Mouse (Mus musculus) embryonic stem cell, embryonic (primary cell): ENCODE results near the gene Olfr1395.
"Not testable (repeated sequence)": the region's sequence is repeated elsewhere in the genome, so short reads cannot be mapped to it uniquely, and the experiment has no call there.

Experiments used
- CTCF ChIA-PET, 4 experiments: fragments of 300-600 bp in 2 of 4; fragments of 350-600 bp in 2 of 4; sonication (Branson Sonifier 250); formaldehyde crosslinking; loops; one replicate each; lab custom pipeline; 2022; ENCODE audit warnings: inconsistent platforms in 2 of 4; lab: Charles Lee
- POLR2A ChIA-PET, 4 experiments: fragments of 300-600 bp in 2 of 4; fragments of 350-600 bp in 2 of 4; sonication (Branson Sonifier 250); formaldehyde crosslinking; loops; one replicate each; lab custom pipeline; 2022; ENCODE audit warnings: antibody characterized with exemption in 4 of 4, inconsistent platforms in 1 of 4; lab: Charles Lee

The Olfr1395 gene

DNA sequence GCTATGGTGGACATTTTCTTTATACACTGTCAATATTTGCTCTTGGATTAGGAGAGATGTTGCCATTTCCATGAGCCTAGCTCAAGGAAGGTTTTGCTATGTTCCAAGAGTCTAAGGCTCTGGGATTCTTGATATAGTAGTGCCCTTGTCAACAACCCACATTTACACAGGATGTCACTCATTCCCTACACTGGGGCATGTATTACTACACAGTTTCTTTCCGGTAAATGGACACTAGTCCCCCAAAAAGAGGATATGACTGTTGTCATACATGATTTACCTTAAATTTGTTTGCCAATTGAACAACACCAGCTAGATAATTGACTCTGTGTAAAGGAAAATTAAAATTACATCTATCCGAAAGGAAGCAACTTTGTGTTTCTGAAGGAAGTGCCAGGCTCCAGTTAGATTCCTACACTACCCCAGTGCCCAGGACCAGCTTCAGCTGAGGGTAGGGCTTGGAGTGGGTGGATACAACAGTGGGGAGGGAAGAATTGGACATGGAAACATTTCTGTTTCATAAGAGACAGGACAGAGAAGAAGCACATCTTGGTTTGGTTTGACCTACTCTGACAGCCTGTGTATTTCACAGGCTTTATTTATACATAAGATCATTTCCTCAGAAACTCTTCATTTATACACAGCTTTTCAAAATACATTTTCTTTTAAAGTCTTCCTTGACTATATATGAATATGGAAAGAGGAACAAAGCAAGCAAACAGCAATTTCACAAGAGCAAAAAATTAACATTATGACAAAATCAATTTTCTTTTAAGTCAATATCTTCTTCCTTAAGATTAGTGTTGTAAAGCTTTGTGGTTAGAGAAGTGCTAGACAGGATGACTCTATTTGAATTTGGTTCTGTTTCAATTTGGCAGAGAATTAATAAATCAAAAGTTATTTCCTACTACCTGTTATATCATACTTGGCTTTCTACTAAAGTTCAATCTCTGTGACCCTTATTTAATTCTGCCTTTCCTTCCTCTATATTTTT, 15.0 kb downstream of the Olfr1395 start:
- POLR2A ChIA-PET = interaction anchor here in 1 of 4 experiments (0.8 kb wide), 1 partner anchor 46 kb away, joined by 3 read pairs; the partner anchor contains the start of gene Zfp62
- CTCF ChIA-PET = interaction anchor here in 3 of 4 experiments (0.6 kb wide), 3 partner anchors 8 to 1499 kb away, joined by 3 to 4 read pairs (median 3); no protein-coding TSS in a partner anchor

GRCm38 (mm10) chr11:49168839-49169611, 27.0 kb downstream of the Olfr1395 start:
- CTCF ChIA-PET = interaction anchor here in 2 of 4 experiments (0.5 to 0.7 kb wide), 3 partner anchors 13 to 406 kb away, joined by 3 read pairs; no protein-coding TSS in a partner anchor
- POLR2A ChIA-PET = interaction anchor here in 1 of 4 experiments (0.6 kb wide), 1 partner anchor 56 kb away, joined by 7 read pairs; no protein-coding TSS in a partner anchor

- CTCF ChIA-PET = no interaction called here
- POLR2A ChIA-PET = interaction anchor here in 1 of 4 experiments (1.1 kb wide), 1 partner anchor 8 kb away, joined by 3 read pairs; no protein-coding TSS in a partner anchor
These were observed 28.5 kb downstream of the Olfr1395 start for GRCm38 (mm10) chr11:49170576-49170975.

DNA sequence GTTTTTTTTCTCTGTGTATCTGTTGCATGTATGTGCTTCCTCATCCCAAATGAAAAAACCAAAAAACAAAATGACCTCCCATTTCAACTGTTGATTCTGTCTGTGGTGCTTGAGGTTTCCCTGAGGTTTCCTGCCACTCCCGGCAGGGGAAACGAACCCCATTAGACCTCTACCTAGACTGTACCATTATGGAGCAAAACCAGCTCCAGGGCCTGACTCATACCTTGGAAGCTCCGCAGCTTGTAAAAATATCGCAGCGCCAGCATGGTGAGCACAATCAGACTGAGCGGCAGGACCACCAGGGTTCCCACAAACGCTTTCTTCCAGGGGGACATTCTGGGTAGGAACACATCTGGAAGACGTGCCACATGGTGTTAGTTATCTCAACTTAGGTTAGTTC, 33.3 kb downstream of the Olfr1395 start:
- ChIA-PET POLR2A (interaction anchor here in 2 of 4 experiments (1.2 to 1.9 kb wide), 2 partner anchors 8 to 9 kb away, joined by 3 to 4 read pairs; no protein-coding TSS in a partner anchor), CTCF (no interaction called here)

- CTCF ChIA-PET, POLR2A ChIA-PET: not testable (repeated sequence)
These were observed 34.1 kb downstream of the Olfr1395 start for GRCm38 (mm10) chr11:49176047-49176779.

DNA sequence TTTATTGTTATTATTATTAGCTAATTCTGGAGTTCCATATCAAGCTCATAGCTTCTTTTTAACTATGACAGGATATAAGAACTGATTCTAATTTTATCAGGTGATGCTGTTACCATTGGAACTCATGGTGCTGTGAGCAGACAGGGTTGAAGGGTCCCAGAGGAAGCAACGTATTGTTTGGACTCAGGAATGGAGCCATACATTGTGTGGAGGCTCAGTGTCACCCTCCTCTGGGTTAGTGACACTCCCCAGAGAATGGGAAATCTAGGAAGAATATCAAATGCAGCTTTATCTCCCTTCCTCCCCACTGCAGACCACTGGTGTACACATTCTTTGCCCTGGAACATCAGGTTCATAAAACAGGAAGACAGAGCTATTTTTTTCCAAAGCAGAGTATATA, 41.1 kb downstream of the Olfr1395 start:
- ChIA-PET POLR2A (interaction anchor here in 1 of 4 experiments (0.8 kb wide), 1 partner anchor 9 kb away, joined by 4 read pairs; no protein-coding TSS in a partner anchor), CTCF (no interaction called here)

DNA sequence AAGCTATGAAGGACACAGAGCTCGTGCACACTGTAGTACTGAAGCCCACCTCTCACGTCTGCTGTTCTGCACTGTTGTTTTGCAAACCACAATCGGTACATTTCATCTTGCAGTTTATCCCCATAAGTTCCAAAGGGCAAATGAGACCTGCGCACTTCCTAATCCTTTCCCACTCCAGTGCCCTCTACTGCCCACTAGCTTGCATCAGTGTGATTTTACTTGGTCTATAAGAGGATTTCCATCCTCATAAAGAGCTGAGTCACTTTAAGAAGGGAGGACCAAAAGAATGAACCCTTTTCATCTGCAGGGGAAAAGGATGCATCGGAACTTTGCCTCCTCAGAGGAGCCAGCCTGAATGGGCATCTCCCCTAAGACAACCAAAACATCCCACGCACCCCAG, 44.4 kb downstream of the Olfr1395 start:
- POLR2A ChIA-PET = interaction anchor here in 2 of 4 experiments (2.4 to 2.7 kb wide), 2 partner anchors 16 kb away, joined by 11 to 12 read pairs; partner anchors contain the start of gene Zfp62 (in 2 of the 2)
- CTCF ChIA-PET = interaction anchor here in 1 of 4 experiments (1.4 kb wide), 1 partner anchor 85 kb away, joined by 6 read pairs; no protein-coding TSS in a partner anchor

DNA sequence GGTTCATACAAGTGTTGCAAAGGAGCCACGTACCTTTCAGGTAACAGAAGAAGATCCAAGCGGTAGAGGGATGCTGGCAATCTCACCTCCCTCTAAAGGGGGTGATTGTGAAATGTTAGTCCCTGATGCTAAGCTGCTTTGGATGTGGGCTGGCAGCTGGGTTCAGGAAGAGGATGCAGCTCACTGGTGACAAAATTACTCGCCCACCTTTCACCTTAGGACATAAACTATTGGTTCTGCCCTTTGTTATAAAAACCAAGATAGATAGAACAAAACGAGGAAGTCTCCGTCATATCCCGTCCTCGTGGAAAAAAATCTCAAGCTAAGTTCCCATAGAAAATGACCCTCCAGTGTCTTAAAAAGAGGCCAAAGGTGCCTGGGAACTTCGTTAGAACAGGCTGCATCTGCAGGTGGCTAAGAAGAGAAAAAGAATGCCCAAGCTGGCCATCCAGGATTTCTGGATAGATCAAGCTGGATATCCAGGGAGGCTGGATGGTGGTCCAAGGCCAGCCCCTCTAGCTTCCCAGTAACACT, 44.9 kb downstream of the Olfr1395 start, which contains the start of gene Btnl9:
Gene Btnl9 (minus strand): TSS at position 205 of the 534 bp plus-strand sequence.
- ChIA-PET POLR2A (interaction anchor here in 2 of 4 experiments (2.4 to 2.7 kb wide), 2 partner anchors 16 kb away, joined by 11 to 12 read pairs; partner anchors contain the start of gene Zfp62 (in 2 of the 2)), CTCF (interaction anchor here in 1 of 4 experiments (1.4 kb wide), 1 partner anchor 84 kb away, joined by 6 read pairs; no protein-coding TSS in a partner anchor)

- ChIA-PET CTCF (interaction anchor here in 2 of 4 experiments (0.5 to 1.4 kb wide), 2 partner anchors 71 to 83 kb away, joined by 5 to 6 read pairs; no protein-coding TSS in a partner anchor), POLR2A (interaction anchor here in 1 of 4 experiments (2.4 kb wide), 1 partner anchor 15 kb away, joined by 11 read pairs; the partner anchor contains the start of gene Zfp62)
These were observed 45.6 kb downstream of the Olfr1395 start for GRCm38 (mm10) chr11:49187701-49188100.

- CTCF ChIA-PET = no interaction called here
- POLR2A ChIA-PET = interaction anchor here in 1 of 4 experiments (1.6 kb wide), 1 partner anchor 9 kb away, joined by 3 read pairs; no protein-coding TSS in a partner anchor
These were observed 47.7 kb downstream of the Olfr1395 start for GRCm38 (mm10) chr11:49189737-49190136.

GRCm38 (mm10) chr11:49191083-49191482, 49.0 kb downstream of the Olfr1395 start:
- POLR2A ChIA-PET = interaction anchor here in 1 of 4 experiments (0.7 kb wide), 1 partner anchor 110 kb away, joined by 3 read pairs; no protein-coding TSS in a partner anchor
- CTCF ChIA-PET = interaction anchor here in 1 of 4 experiments (0.7 kb wide), 1 partner anchor 655 kb away, joined by 15 read pairs; no protein-coding TSS in a partner anchor

DNA sequence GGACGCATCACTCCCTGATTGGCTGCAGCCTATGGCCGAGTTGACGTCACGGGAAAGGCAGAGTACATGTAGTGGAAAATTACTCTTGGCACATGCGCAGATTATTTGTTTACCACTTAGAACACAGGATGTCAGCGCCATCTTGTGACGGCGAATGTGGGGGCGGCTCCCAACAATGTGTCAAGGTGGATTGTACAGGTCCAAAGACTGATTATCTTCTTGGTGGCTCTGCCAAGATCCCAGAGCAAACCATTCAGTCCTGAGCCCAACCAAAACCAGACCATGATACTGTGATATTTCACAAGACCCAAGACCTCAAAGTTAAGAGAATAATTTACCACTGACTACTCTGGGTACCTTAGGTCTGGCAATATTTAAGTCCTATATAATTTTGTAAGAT, 52.7 kb downstream of the Olfr1395 start:
- CTCF ChIA-PET, POLR2A ChIA-PET: not testable (repeated sequence)

DNA sequence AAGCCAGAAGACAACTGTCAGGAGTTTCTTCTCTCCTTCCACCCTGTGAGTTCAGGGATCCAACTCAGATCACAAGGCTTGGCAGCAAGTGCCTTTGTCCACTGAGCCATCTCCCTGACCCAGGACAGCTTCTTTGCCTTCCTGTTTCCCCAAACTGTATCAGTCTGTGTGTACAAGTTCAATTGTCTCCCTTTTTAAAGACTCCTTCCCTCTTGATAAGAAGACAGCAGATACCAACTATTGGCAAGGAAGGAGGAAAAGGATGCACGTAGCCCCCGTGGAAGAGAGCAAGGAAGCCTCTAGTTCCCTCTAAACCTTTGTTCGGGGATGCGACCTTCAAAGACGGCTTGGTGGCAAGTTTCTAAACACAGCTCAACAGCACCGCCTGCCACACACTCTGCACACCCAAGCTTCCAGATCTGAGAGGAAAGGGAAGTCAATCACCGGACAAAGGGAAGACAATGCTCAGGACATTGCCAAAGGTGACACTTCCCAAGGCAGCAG, 53.8 kb downstream of the Olfr1395 start:
- POLR2A ChIA-PET = interaction anchor here in 1 of 4 experiments (1.2 to 1.4 kb wide), 2 partner anchors 9 to 66 kb away, joined by 3 read pairs; no protein-coding TSS in a partner anchor

More for the DNA sequence above, 53.8 kb downstream of the Olfr1395 start:
- CTCF ChIA-PET = interaction anchor here in 1 of 4 experiments (0.6 kb wide), 1 partner anchor 407 kb away, joined by 6 read pairs; no protein-coding TSS in a partner anchor
